Mouse (Mus musculus): Measurements from ENCODE around the gene 1700003E16Rik. TPM values are rescaled to one million over a fixed set of nuclear protein-coding genes. Genes with fewer than 3 reads are reported as not detected.

Gene 1700003E16Rik
- polyA plus RNA-seq, 1 experiment from 2014 or later: 2.0 TPM

- no peak overlapping the region for H3K4me3 ChIP-seq
- peaks cover 28% of the 10 kb centered on the region for H3K36me3 ChIP-seq
- no peaks in the 10 kb centered on the region for H3K27me3 ChIP-seq (ENCODE audit: low read depth, poor library complexity, severe bottlenecking)
- 87% methylated on average over 4 of the region's 4 CpGs for WGBS
- no peak overlapping the region for H3K27ac ChIP-seq (replicated peaks)
- DNase-seq (ENCODE audit: low spot score): no peak
- no peaks in the 10 kb centered on the region for H3K4me1 ChIP-seq
- no peaks in the 10 kb centered on the region for H3K9me3 ChIP-seq (replicated peaks)
Observed at GRCm38 (mm10) chr6:83203320-83203719, 47.1 kb downstream of the 1700003E16Rik start.

- WGBS: 91% methylated on average over 3 of the region's 3 CpGs
- peaks cover 4% of the 10 kb centered on the region for H3K36me3 ChIP-seq
- no peak overlapping the region for H3K27ac ChIP-seq (replicated peaks)
- H3K27me3 ChIP-seq (ENCODE audit: low read depth, poor library complexity, severe bottlenecking): no peaks in the 10 kb centered on the region
- no peak overlapping the region for H3K4me3 ChIP-seq
- H3K9me3 ChIP-seq (replicated peaks): no peaks in the 10 kb centered on the region
- DNase-seq (ENCODE audit: low spot score): no peak
- no peaks in the 10 kb centered on the region for H3K4me1 ChIP-seq
Observed at GRCm38 (mm10) chr6:83205851-83206250, 49.6 kb downstream of the 1700003E16Rik start.

GRCm38 (mm10) chr6:83206321-83206720 lies 50.1 kb downstream of the 1700003E16Rik start:
- Histone ChIP-seq H3K4me3 (no peak overlapping the region), H3K9me3 (replicated peaks) (no peaks in the 10 kb centered on the region), H3K36me3 (no peaks in the 10 kb centered on the region), H3K4me1 (peaks cover 2% of the 10 kb centered on the region; the same call in 1 of the 2 replicates), H3K27me3 (ENCODE audit: low read depth, poor library complexity, severe bottlenecking) (no peaks in the 10 kb centered on the region), H3K27ac (replicated peaks) (no peak overlapping the region)
- DNase-seq (ENCODE audit: low spot score): no peak
- WGBS: 86% methylated on average over 11 of the region's 11 CpGs

GRCm38 (mm10) chr6:83207361-83208049 lies 51.3 kb downstream of the 1700003E16Rik start:
- 84% methylated on average over 9 of the region's 9 CpGs for WGBS

GRCm38 (mm10) chr6:83208050-83208400 lies 51.8 kb downstream of the 1700003E16Rik start:
- Histone ChIP-seq H3K27ac (replicated peaks) (no peak overlapping the region), H3K36me3 (no peaks in the 10 kb centered on the region), H3K9me3 (replicated peaks) (no peaks in the 10 kb centered on the region), H3K27me3 (ENCODE audit: low read depth, poor library complexity, severe bottlenecking) (no peaks in the 10 kb centered on the region), H3K4me1 (peaks cover 15% of the 10 kb centered on the region), H3K4me3 (no peak overlapping the region)
- WGBS: 87% methylated on average over 2 of the region's 2 CpGs
- DNase-seq (ENCODE audit: low spot score): no peak

More at GRCm38 (mm10) chr6:83207361-83208049, 51.3 kb downstream of the 1700003E16Rik start:
- no peaks in the 10 kb centered on the region for H3K36me3 ChIP-seq
- H3K4me1 ChIP-seq: peaks cover 10% of the 10 kb centered on the region
- no peak for DNase-seq (ENCODE audit: low spot score)
- H3K27ac ChIP-seq (replicated peaks): no peak overlapping the region
- H3K4me3 ChIP-seq: no peak overlapping the region
- no peaks in the 10 kb centered on the region for H3K27me3 ChIP-seq (ENCODE audit: low read depth, poor library complexity, severe bottlenecking)
- H3K9me3 ChIP-seq (replicated peaks): no peaks in the 10 kb centered on the region

- H3K4me3 ChIP-seq: no peak overlapping the region
- no peak for DNase-seq (ENCODE audit: low spot score)
- H3K27ac ChIP-seq (replicated peaks): peak overlapping the region; percentile 42; the same call in 1 of the 2 replicates
- H3K36me3 ChIP-seq: no peaks in the 10 kb centered on the region
- H3K27me3 ChIP-seq (ENCODE audit: low read depth, poor library complexity, severe bottlenecking): no peaks in the 10 kb centered on the region
- WGBS: 75% methylated on average over 2 of the region's 2 CpGs
- peaks cover 20% of the 10 kb centered on the region for H3K4me1 ChIP-seq
- H3K9me3 ChIP-seq (replicated peaks): no peaks in the 10 kb centered on the region
Observed at GRCm38 (mm10) chr6:83210495-83210894, 54.3 kb downstream of the 1700003E16Rik start.

- WGBS: 34% methylated on average over 5 of the region's 5 CpGs
- Histone ChIP-seq H3K9me3 (replicated peaks) (no peaks in the 10 kb centered on the region), H3K27me3 (ENCODE audit: low read depth, poor library complexity, severe bottlenecking) (no peaks in the 10 kb centered on the region), H3K27ac (replicated peaks) (peak overlapping the region; percentile 49), H3K36me3 (no peaks in the 10 kb centered on the region), H3K4me3 (no peak overlapping the region), H3K4me1 (peaks cover 21% of the 10 kb centered on the region)
- DNase-seq (ENCODE audit: low spot score): no peak
Observed at GRCm38 (mm10) chr6:83211526-83211925, 55.3 kb downstream of the 1700003E16Rik start.

Other genes with a start within 250 kb of the 1700003E16Rik start
- 2.0 and 2.4 TPM in 2 replicates for gene Sema4f, start 216.6 kb upstream of the 1700003E16Rik start, polyA plus RNA-seq (2016; fragmentation: Nextera tagmentation; extraction: Ambion mirVana)
- 0.09 and 0.23 TPM in 2 replicates for gene M1ap, start 209.5 kb upstream of the 1700003E16Rik start, polyA plus RNA-seq (2016; fragmentation: Nextera tagmentation; extraction: Ambion mirVana)
- 8.8 and 9.9 TPM in 2 replicates for gene Dok1, start 122.9 kb upstream of the 1700003E16Rik start, polyA plus RNA-seq (2016; fragmentation: Nextera tagmentation; extraction: Ambion mirVana)
- gene Loxl3, start 122.2 kb upstream of the 1700003E16Rik start, polyA plus RNA-seq (2016; fragmentation: Nextera tagmentation; extraction: Ambion mirVana): 7.9 and 9.3 TPM in 2 replicates
- 162 and 175 TPM in 2 replicates for gene Aup1, start 101.9 kb upstream of the 1700003E16Rik start, polyA plus RNA-seq (2016; fragmentation: Nextera tagmentation; extraction: Ambion mirVana)
- gene Htra2, start 101.1 kb upstream of the 1700003E16Rik start, polyA plus RNA-seq (2016; fragmentation: Nextera tagmentation; extraction: Ambion mirVana): 79.7 and 82.7 TPM in 2 replicates
- 1.8 and 2.0 TPM in 2 replicates for gene Dqx1, start 98.6 kb upstream of the 1700003E16Rik start, polyA plus RNA-seq (2016; fragmentation: Nextera tagmentation; extraction: Ambion mirVana)
- 0.79 TPM in 1 of 2 replicates, not detected in the other for gene Tlx2, start 86.1 kb upstream of the 1700003E16Rik start, polyA plus RNA-seq (2016; fragmentation: Nextera tagmentation; extraction: Ambion mirVana)
- gene Pcgf1, start 78.5 kb upstream of the 1700003E16Rik start, polyA plus RNA-seq (2016; fragmentation: Nextera tagmentation; extraction: Ambion mirVana): 36.5 and 37.7 TPM in 2 replicates
- 0.29 and 0.73 TPM in 2 replicates for gene Lbx2, start 70.0 kb upstream of the 1700003E16Rik start, polyA plus RNA-seq (2016; fragmentation: Nextera tagmentation; extraction: Ambion mirVana)
- 2.0 and 3.1 TPM in 2 replicates for gene Ccdc142, start 54.8 kb upstream of the 1700003E16Rik start, polyA plus RNA-seq (2016; fragmentation: Nextera tagmentation; extraction: Ambion mirVana)
- gene Gm42688, start 54.8 kb upstream of the 1700003E16Rik start, polyA plus RNA-seq (2016; fragmentation: Nextera tagmentation; extraction: Ambion mirVana): 2.4 and 3.1 TPM in 2 replicates
- 148 and 153 TPM in 2 replicates for gene Mrpl53, start 47.4 kb upstream of the 1700003E16Rik start, polyA plus RNA-seq (2016; fragmentation: Nextera tagmentation; extraction: Ambion mirVana)
- 31.8 and 33.7 TPM in 2 replicates for gene Mogs, start 40.9 kb upstream of the 1700003E16Rik start, polyA plus RNA-seq (2016; fragmentation: Nextera tagmentation; extraction: Ambion mirVana)
- gene Wbp1, start 34.8 kb upstream of the 1700003E16Rik start, polyA plus RNA-seq (2016; fragmentation: Nextera tagmentation; extraction: Ambion mirVana): 138 and 180 TPM in 2 replicates
- 18.2 and 18.7 TPM in 2 replicates for gene Ino80b, start 31.0 kb upstream of the 1700003E16Rik start, polyA plus RNA-seq (2016; fragmentation: Nextera tagmentation; extraction: Ambion mirVana)
- 35.3 and 39.7 TPM in 2 replicates for gene Rtkn, start 20.9 kb upstream of the 1700003E16Rik start, polyA plus RNA-seq (2016; fragmentation: Nextera tagmentation; extraction: Ambion mirVana)
- 13.0 and 14.6 TPM in 2 replicates for gene Wdr54, start within 50 bp of the 1700003E16Rik start, polyA plus RNA-seq (2016; fragmentation: Nextera tagmentation; extraction: Ambion mirVana)
- 105 and 128 TPM in 2 replicates for gene Dctn1, start 9.5 kb downstream of the 1700003E16Rik start, polyA plus RNA-seq (2016; fragmentation: Nextera tagmentation; extraction: Ambion mirVana)
- gene Slc4a5, start 63.4 kb downstream of the 1700003E16Rik start, polyA plus RNA-seq (2016; fragmentation: Nextera tagmentation; extraction: Ambion mirVana): 0.67 and 0.79 TPM in 2 replicates
- gene Mthfd2, start 169.5 kb downstream of the 1700003E16Rik start, polyA plus RNA-seq (2016; fragmentation: Nextera tagmentation; extraction: Ambion mirVana): 53.2 and 64.0 TPM in 2 replicates
- 60.4 and 61.5 TPM in 2 replicates for gene Mob1a, start 169.6 kb downstream of the 1700003E16Rik start, polyA plus RNA-seq (2016; fragmentation: Nextera tagmentation; extraction: Ambion mirVana)
- gene Bola3, start 192.7 kb downstream of the 1700003E16Rik start, polyA plus RNA-seq (2016; fragmentation: Nextera tagmentation; extraction: Ambion mirVana): 152 and 156 TPM in 2 replicates

All from midbrain, embryonic 10.5 days (tissue).